In genomic region chr19:8740603-8741002, GRCm38 (mm10) we compare ENCODE assay signal across 8 mouse cellular contexts. TPM values are rescaled to one million over a fixed set of nuclear protein-coding genes. Genes with fewer than 3 reads are reported as not detected.
DNase-seq lines count a peak whose midpoint lies in the region; ATAC-seq and TF ChIP-seq lines count a peak whose summit lies in the region.

Gene 1700092M07Rik, plus strand, starts transcription at chr19:8740718.

- intact Hi-C loops in heart, postnatal 25 days (cut with DNase I), result no loop called here

- TF ChIP-seq POLR2A in testis, adult 2 months (IDR thresholded peaks at IDR 0.05; ENCODE audit: control insufficient read depth, low read depth, low read length), result peak; percentile 86; the same call in 1 of the 2 replicates

- no peak for TF ChIP-seq CTCF in testis, adult 2 months (IDR thresholded peaks at IDR 0.05; ENCODE audit: control insufficient read depth, insufficient read depth, insufficient replicate concordance, low read depth, low read length)

- H3K4me2 ChIP-seq in forebrain, embryonic 15.5 days (replicated peaks), result peak within 1 kb of the TSS; percentile 98
- peak within 1 kb of the TSS; percentile 93 for H3K4me2 ChIP-seq in liver, embryonic 12.5 days

- no peaks in the 10 kb centered on the region for H3K27me3 ChIP-seq in forebrain, embryonic 15.5 days
- no peaks in the 10 kb centered on the region for H3K27me3 ChIP-seq in liver, embryonic 12.5 days (replicated peaks)
- no peaks in the 10 kb centered on the region for H3K27me3 ChIP-seq in testis, adult 2 months (ENCODE audit: control insufficient read depth, insufficient read depth, low read length)

- H3K9ac ChIP-seq in forebrain, embryonic 15.5 days (replicated peaks), result peak within 1 kb of the TSS; percentile 57
- peak within 1 kb of the TSS; percentile 87 for H3K9ac ChIP-seq in liver, embryonic 12.5 days

- peak within 1 kb of the TSS; percentile 82 for H3K4me3 ChIP-seq in forebrain, embryonic 15.5 days
- H3K4me3 ChIP-seq in liver, embryonic 12.5 days, result peak within 1 kb of the TSS; percentile 82
- H3K4me3 ChIP-seq in testis, adult 2 months (ENCODE audit: control insufficient read depth, low read depth, low read length), result peak within 1 kb of the TSS; percentile 99

- DNase-seq in heart, adult 11 months, result peak; percentile 92
- DNase-seq in heart, postnatal 25 days (ENCODE audit: low spot score), result no peak
- peak; percentile 32 for DNase-seq in ES-CJ7 (ENCODE audit: low read depth, low spot score)
- no peak for DNase-seq in ovary, postnatal 36 days (ENCODE audit: low spot score)
- DNase-seq in right cerebral cortex, postnatal 14 days, result no peak

- H3K4me1 ChIP-seq in forebrain, embryonic 15.5 days, result peaks cover 40% of the 10 kb centered on the region
- H3K4me1 ChIP-seq in liver, embryonic 12.5 days, result peaks cover 41% of the 10 kb centered on the region
- H3K4me1 ChIP-seq in testis, adult 2 months (ENCODE audit: control insufficient read depth, insufficient read depth, low read length), result peaks cover 10% of the 10 kb centered on the region

- ATAC-seq in forebrain, embryonic 15.5 days (replicated peaks), result no peak; the same call in 1 of the 2 replicates
- ATAC-seq in liver, embryonic 12.5 days, result no peak

- no peaks in the 10 kb centered on the region for H3K9me3 ChIP-seq in forebrain, embryonic 15.5 days
- H3K9me3 ChIP-seq in liver, embryonic 12.5 days (replicated peaks), result no peaks in the 10 kb centered on the region

- peaks cover 57% of the 10 kb centered on the region for H3K36me3 ChIP-seq in forebrain, embryonic 15.5 days
- H3K36me3 ChIP-seq in liver, embryonic 12.5 days, result peaks cover 71% of the 10 kb centered on the region
- H3K36me3 ChIP-seq in testis, adult 2 months (ENCODE audit: control insufficient read depth, insufficient read depth, low read length), result no peaks in the 10 kb centered on the region; the same call in 1 of the 2 replicates

- 63% methylated on average over 14 of the region's 14 CpGs for WGBS in forebrain, embryonic 15.5 days
- WGBS in liver, embryonic 12.5 days (ENCODE audit: insufficient replicate concordance), result 67% methylated on average over 14 of the region's 14 CpGs

- H3K27ac ChIP-seq in forebrain, embryonic 15.5 days (replicated peaks), result peak within 1 kb of the TSS; percentile 96
- peak within 1 kb of the TSS; percentile 86 for H3K27ac ChIP-seq in liver, embryonic 12.5 days
- peak within 1 kb of the TSS; percentile 100 for H3K27ac ChIP-seq in testis, adult 2 months (ENCODE audit: control insufficient read depth, insufficient read depth, low read depth, low read length)

RNA-seq across cellular contexts. Expression of gene 1700092M07Rik, which starts in this region (rescaled TPM):
- total RNA-seq in heart, postnatal 25 days (2021), result not detected
- polyA plus RNA-seq in forebrain, embryonic 15.5 days (2015; fragmentation: Nextera tagmentation; extraction: Ambion mirVana), result 1.5 and 2.5 TPM in 2 replicates
- 2.1 and 2.3 TPM in 2 replicates for polyA plus RNA-seq in liver, embryonic 12.5 days (2016; fragmentation: Nextera tagmentation; extraction: Ambion mirVana)
- polyA plus RNA-seq in testis, adult 2 months (2012; rRNA removed), result 670 and 676 TPM in 2 replicates

Comparison
In these comparisons a context has a peak if more than half of its experiments do, and no peak if none do; other contexts are left out.
1. RNA of gene 1700092M07Rik (polyA plus RNA-seq): 670 to 676 TPM in testis, adult 2 months; 1.5 to 2.5 TPM in forebrain, embryonic 15.5 days and 2.1 to 2.3 TPM in liver, embryonic 12.5 days; every median in the first group is over 100 times any median in the second.
2. DNase-seq: peak in heart, adult 11 months (single experiment) and ES-CJ7 (single experiment); none in heart, postnatal 25 days (single experiment), ovary, postnatal 36 days (single experiment) and right cerebral cortex, postnatal 14 days (single experiment).
3. Peak in every context shown above with its lines, with median percentiles within 50 percentile points of each other: H3K27ac ChIP-seq and H3K4me3 ChIP-seq.